Mouse (Mus musculus) left cerebral cortex, postnatal 25 days (tissue): ENCODE results near the gene Pea15a. TPM values are rescaled to one million over a fixed set of nuclear protein-coding genes. Genes with fewer than 3 reads are reported as not detected.

Experiments
- DNase-seq, 2 experiments: peaks; one replicate each; pipeline ENCODE4 v3.0.0; 2022; ENCODE audit warnings: low spot score in 2 of 2, mixed read lengths in 1 of 2
- intact Hi-C: fragments of 180-260 bp; cut with DNase I; formaldehyde crosslinking; loops from one replicate; pipeline ENCODE4 v1.15.1; 2025
- total RNA-seq, 2 experiments: library from RNA; stranded (reverse); gene quantifications; 2 replicates each; pipeline ENCODE4 v1.2.3; 2021

Gene Pea15a
- total RNA-seq, 2 experiments from 2014 or later = 411 to 429 TPM

- peak in 1 of 2 experiments; percentile 69 for DNase-seq
- intact Hi-C loops = loop anchor here (2.0 kb wide), 2 partner anchors 75 to 105 kb away; no protein-coding TSS in a partner anchor
These were observed 890 bp downstream of the Pea15a start for GRCm38 (mm10) chr1:172205741-172206087.

- peak in 1 of 2 experiments; percentile 25 for DNase-seq
- intact Hi-C loops = no loop called here
These were observed 1.5 kb downstream of the Pea15a start for GRCm38 (mm10) chr1:172204814-172205740.

- intact Hi-C loops = no loop called here
These were observed 2.4 kb downstream of the Pea15a start for GRCm38 (mm10) chr1:172204033-172204813.

GRCm38 (mm10) chr1:172203566-172203965, 3.0 kb downstream of the Pea15a start:
- no peak for DNase-seq
- intact Hi-C loops = no loop called here

More at GRCm38 (mm10) chr1:172204033-172204813, 2.4 kb downstream of the Pea15a start:
- no peak for DNase-seq

- peak in 1 of 2 experiments; percentile 19 for DNase-seq
- intact Hi-C loops = no loop called here
These were observed 3.6 kb downstream of the Pea15a start for GRCm38 (mm10) chr1:172202894-172203522.

- no peak for DNase-seq
- intact Hi-C loops = no loop called here
These were observed 4.4 kb downstream of the Pea15a start for GRCm38 (mm10) chr1:172201967-172202880.

- intact Hi-C loops = no loop called here
These were observed 5.6 kb downstream of the Pea15a start for GRCm38 (mm10) chr1:172200871-172201447.

GRCm38 (mm10) chr1:172200161-172200560, 6.4 kb downstream of the Pea15a start:
- DNase-seq = no peak
- intact Hi-C loops = no loop called here

More at GRCm38 (mm10) chr1:172200871-172201447, 5.6 kb downstream of the Pea15a start:
- peak; percentile 76 to 87 for DNase-seq

- intact Hi-C loops = no loop called here
- DNase-seq = no peak
These were observed 7.6 kb downstream of the Pea15a start for GRCm38 (mm10) chr1:172198996-172199395.

GRCm38 (mm10) chr1:172198316-172198715, 8.3 kb downstream of the Pea15a start:
- no peak for DNase-seq
- intact Hi-C loops = no loop called here

GRCm38 (mm10) chr1:172197851-172198250, 8.8 kb downstream of the Pea15a start:
- no peak for DNase-seq
- intact Hi-C loops = no loop called here

- DNase-seq = no peak
- intact Hi-C loops = no loop called here
These were observed 9.5 kb downstream of the Pea15a start for GRCm38 (mm10) chr1:172197146-172197545.

GRCm38 (mm10) chr1:172194435-172194834, 12.2 kb downstream of the Pea15a start:
- DNase-seq = no peak
- intact Hi-C loops = no loop called here

GRCm38 (mm10) chr1:172192217-172192616, 14.4 kb downstream of the Pea15a start:
- intact Hi-C loops = no loop called here
- no peak for DNase-seq

GRCm38 (mm10) chr1:172191578-172191977, 15.0 kb downstream of the Pea15a start:
- peak in 1 of 2 experiments; percentile 11 for DNase-seq
- intact Hi-C loops = no loop called here

GRCm38 (mm10) chr1:172188891-172189290, 17.7 kb downstream of the Pea15a start:
- intact Hi-C loops = no loop called here

GRCm38 (mm10) chr1:172186401-172187289, 20.0 kb downstream of the Pea15a start:
- intact Hi-C loops = no loop called here
- no peak for DNase-seq

More at GRCm38 (mm10) chr1:172188891-172189290, 17.7 kb downstream of the Pea15a start:
- no peak for DNase-seq

GRCm38 (mm10) chr1:172183915-172184314, 22.7 kb downstream of the Pea15a start:
- intact Hi-C loops = no loop called here
- DNase-seq = no peak
